Mouse (Mus musculus): ENCODE results near the gene Gstt2. TPM values are rescaled to one million over a fixed set of nuclear protein-coding genes. Genes with fewer than 3 reads are reported as not detected.
"Not testable (repeated sequence)": the region's sequence is repeated elsewhere in the genome, so short reads cannot be mapped to it uniquely, and the experiment has no call there.

Gstt2 gene
- total RNA-seq, 1 experiment, result 17.8 TPM

GRCm38 (mm10) chr10:75851076-75851475, 13.9 kb upstream of the Gstt2 start:
- in situ Hi-C loops (cut with MboI; ENCODE audit: low sequenced_read_pairs in 2 of 2, unreplicated experiment in 2 of 2), result no loop called here
- H3K9ac ChIP-seq (ENCODE audit: insufficient read depth, low read depth, low read length, poor library complexity, severe bottlenecking), result no peak overlapping the region
- H3K4me3 ChIP-seq (ENCODE audit: insufficient read depth in 1 of 2, low read depth in 1 of 2, low read length in 2 of 2, poor library complexity in 1 of 2, severe bottlenecking in 1 of 2), result no peak overlapping the region
- no peaks in the 10 kb centered on the region for H3K36me3 ChIP-seq (ENCODE audit: control insufficient read depth, insufficient read depth, low read length, poor library complexity, severe bottlenecking)
- peaks cover 5 to 42% of the 10 kb centered on the region in 2 experiments for H3K4me1 ChIP-seq (ENCODE audit: control insufficient read depth in 2 of 2, insufficient read depth in 2 of 2, low read length in 2 of 2, poor library complexity in 1 of 2)
- H3K9me3 ChIP-seq (ENCODE audit: control insufficient read depth, insufficient read depth, low read depth, low read length), result no peaks in the 10 kb centered on the region
- no peak for TF ChIP-seq ZC3H11A (IDR thresholded peaks at IDR 0.05; ENCODE audit: borderline replicate concordance, low read depth, low read length)
- no peak for TF ChIP-seq MAFK (IDR thresholded peaks at IDR 0.05; ENCODE audit: insufficient read depth, low read depth, low read length)
- no peak for TF ChIP-seq ZNF384 (IDR thresholded peaks at IDR 0.05; ENCODE audit: low read depth, low read length)
- no peak for TF ChIP-seq HCFC1 (IDR thresholded peaks at IDR 0.05; ENCODE audit: borderline replicate concordance, insufficient read depth, low read length)
- TF ChIP-seq CHD2 (IDR thresholded peaks at IDR 0.05; ENCODE audit: low read depth, low read length), result no peak
- H3K27ac ChIP-seq (ENCODE audit: insufficient read depth, low read depth, low read length, poor library complexity, severe bottlenecking), result peak overlapping the region; percentile 44
- no peak for DNase-seq (ENCODE audit: low read depth, low spot score)

- no peak for TF ChIP-seq ZC3H11A (IDR thresholded peaks at IDR 0.05; ENCODE audit: borderline replicate concordance, low read depth, low read length)
- TF ChIP-seq CHD2 (IDR thresholded peaks at IDR 0.05; ENCODE audit: low read depth, low read length), result no peak
- no peak for TF ChIP-seq MAFK (IDR thresholded peaks at IDR 0.05; ENCODE audit: insufficient read depth, low read depth, low read length)
- no peak for TF ChIP-seq HCFC1 (IDR thresholded peaks at IDR 0.05; ENCODE audit: borderline replicate concordance, insufficient read depth, low read length)
- TF ChIP-seq ZNF384 (IDR thresholded peaks at IDR 0.05; ENCODE audit: low read depth, low read length), result no peak
- Histone ChIP-seq H3K9me3 (ENCODE audit: control insufficient read depth, insufficient read depth, low read depth, low read length) (no peaks in the 10 kb centered on the region), H3K9ac (ENCODE audit: insufficient read depth, low read depth, low read length, poor library complexity, severe bottlenecking) (no peak overlapping the region), H3K4me1 (ENCODE audit: control insufficient read depth in 2 of 2, insufficient read depth in 2 of 2, low read length in 2 of 2, poor library complexity in 1 of 2) (peaks cover 5 to 44% of the 10 kb centered on the region in 2 experiments), H3K4me3 (ENCODE audit: insufficient read depth in 1 of 2, low read depth in 1 of 2, low read length in 2 of 2, poor library complexity in 1 of 2, severe bottlenecking in 1 of 2) (no peak overlapping the region), H3K27ac (ENCODE audit: insufficient read depth, low read depth, low read length, poor library complexity, severe bottlenecking) (peak overlapping the region; percentile 8; the same call in 1 of the 2 replicates), H3K36me3 (ENCODE audit: control insufficient read depth, insufficient read depth, low read length, poor library complexity, severe bottlenecking) (no peaks in the 10 kb centered on the region)
- in situ Hi-C loops (cut with MboI; ENCODE audit: low sequenced_read_pairs in 2 of 2, unreplicated experiment in 2 of 2), result no loop called here
- DNase-seq (ENCODE audit: low read depth, low spot score), result no peak
These were observed 11.2 kb upstream of the Gstt2 start for GRCm38 (mm10) chr10:75848382-75848781.

- no peak for DNase-seq (ENCODE audit: low read depth, low spot score)
- no peaks in the 10 kb centered on the region for H3K9me3 ChIP-seq (ENCODE audit: control insufficient read depth, insufficient read depth, low read depth, low read length)
- no peak overlapping the region for H3K27ac ChIP-seq (ENCODE audit: insufficient read depth, low read depth, low read length, poor library complexity, severe bottlenecking)
- TF ChIP-seq ZNF384 (IDR thresholded peaks at IDR 0.05; ENCODE audit: low read depth, low read length) (no peak), MAFK (IDR thresholded peaks at IDR 0.05; ENCODE audit: insufficient read depth, low read depth, low read length) (no peak), HCFC1 (IDR thresholded peaks at IDR 0.05; ENCODE audit: borderline replicate concordance, insufficient read depth, low read length) (no peak), CHD2 (IDR thresholded peaks at IDR 0.05; ENCODE audit: low read depth, low read length) (no peak), ZC3H11A (IDR thresholded peaks at IDR 0.05; ENCODE audit: borderline replicate concordance, low read depth, low read length) (no peak)
- H3K9ac ChIP-seq (ENCODE audit: insufficient read depth, low read depth, low read length, poor library complexity, severe bottlenecking), result no peak overlapping the region
- in situ Hi-C loops (cut with MboI; ENCODE audit: low sequenced_read_pairs in 2 of 2, unreplicated experiment in 2 of 2), result no loop called here
- no peaks in the 10 kb centered on the region for H3K36me3 ChIP-seq (ENCODE audit: control insufficient read depth, insufficient read depth, low read length, poor library complexity, severe bottlenecking)
- no peak overlapping the region for H3K4me3 ChIP-seq (ENCODE audit: insufficient read depth in 1 of 2, low read depth in 1 of 2, low read length in 2 of 2, poor library complexity in 1 of 2, severe bottlenecking in 1 of 2)
- peaks cover 3 to 28% of the 10 kb centered on the region in 2 experiments; a peak in 3 of 4 replicates for H3K4me1 ChIP-seq (ENCODE audit: control insufficient read depth in 2 of 2, insufficient read depth in 2 of 2, low read length in 2 of 2, poor library complexity in 1 of 2)
These were observed 8.2 kb upstream of the Gstt2 start for GRCm38 (mm10) chr10:75845306-75845930.

- TF ChIP-seq ZNF384 (IDR thresholded peaks at IDR 0.05; ENCODE audit: low read depth, low read length), result no peak
- no peak for TF ChIP-seq ZC3H11A (IDR thresholded peaks at IDR 0.05; ENCODE audit: borderline replicate concordance, low read depth, low read length)
- Histone ChIP-seq H3K9ac (ENCODE audit: insufficient read depth, low read depth, low read length, poor library complexity, severe bottlenecking) (no peak overlapping the region), H3K4me3 (ENCODE audit: insufficient read depth in 1 of 2, low read depth in 1 of 2, low read length in 2 of 2, poor library complexity in 1 of 2, severe bottlenecking in 1 of 2) (no peak overlapping the region), H3K4me1 (ENCODE audit: control insufficient read depth in 2 of 2, insufficient read depth in 2 of 2, low read length in 2 of 2, poor library complexity in 1 of 2) (peaks cover 3 to 24% of the 10 kb centered on the region in 2 experiments; a peak in 3 of 4 replicates), H3K9me3 (ENCODE audit: control insufficient read depth, insufficient read depth, low read depth, low read length) (no peaks in the 10 kb centered on the region), H3K27ac (ENCODE audit: insufficient read depth, low read depth, low read length, poor library complexity, severe bottlenecking) (no peak overlapping the region), H3K36me3 (ENCODE audit: control insufficient read depth, insufficient read depth, low read length, poor library complexity, severe bottlenecking) (no peaks in the 10 kb centered on the region)
- in situ Hi-C loops (cut with MboI; ENCODE audit: low sequenced_read_pairs in 2 of 2, unreplicated experiment in 2 of 2), result no loop called here
- no peak for DNase-seq (ENCODE audit: low read depth, low spot score)
These were observed 7.6 kb upstream of the Gstt2 start for GRCm38 (mm10) chr10:75844800-75845199.

GRCm38 (mm10) chr10:75843898-75844297, 6.7 kb upstream of the Gstt2 start:
- DNase-seq (ENCODE audit: low read depth, low spot score); H3K27ac ChIP-seq (ENCODE audit: insufficient read depth, low read depth, low read length, poor library complexity, severe bottlenecking); H3K36me3 ChIP-seq (ENCODE audit: control insufficient read depth, insufficient read depth, low read length, poor library complexity, severe bottlenecking); in situ Hi-C loops (cut with MboI; ENCODE audit: low sequenced_read_pairs in 2 of 2, unreplicated experiment in 2 of 2); H3K9me3 ChIP-seq (ENCODE audit: control insufficient read depth, insufficient read depth, low read depth, low read length); H3K4me3 ChIP-seq (ENCODE audit: insufficient read depth in 1 of 2, low read depth in 1 of 2, low read length in 2 of 2, poor library complexity in 1 of 2, severe bottlenecking in 1 of 2); H3K9ac ChIP-seq (ENCODE audit: insufficient read depth, low read depth, low read length, poor library complexity, severe bottlenecking): not testable (repeated sequence)
- peaks cover 3 to 20% of the 10 kb centered on the region in 2 experiments; a peak in 3 of 4 replicates for H3K4me1 ChIP-seq (ENCODE audit: control insufficient read depth in 2 of 2, insufficient read depth in 2 of 2, low read length in 2 of 2, poor library complexity in 1 of 2)

Data from ES-E14 (cell line).